Mouse (Mus musculus) thymus, adult 2 months (tissue): ENCODE measurements around the gene Soat1.

Source experiments
- CTCF ChIP-seq: fragments of 200-500 bp; IDR thresholded peaks from 2 replicates; pipeline ENCODE4 v1.5.1; 2012; ENCODE audit warnings: mild to moderate bottlenecking, control low read depth, low read length, moderate library complexity, borderline replicate concordance; ENCODE audit not compliant: control insufficient read depth, poor library complexity, insufficient read depth; ENCODE audit errors: extremely low read depth
- POLR2A ChIP-seq: fragments of 200-500 bp; IDR thresholded peaks from 2 replicates; pipeline ENCODE4 v1.6.1; 2012; ENCODE audit warnings: mild to moderate bottlenecking, low read length, control low read depth, moderate library complexity; ENCODE audit not compliant: control insufficient read depth, poor library complexity, insufficient read depth; ENCODE audit errors: extremely low read depth

DNA sequence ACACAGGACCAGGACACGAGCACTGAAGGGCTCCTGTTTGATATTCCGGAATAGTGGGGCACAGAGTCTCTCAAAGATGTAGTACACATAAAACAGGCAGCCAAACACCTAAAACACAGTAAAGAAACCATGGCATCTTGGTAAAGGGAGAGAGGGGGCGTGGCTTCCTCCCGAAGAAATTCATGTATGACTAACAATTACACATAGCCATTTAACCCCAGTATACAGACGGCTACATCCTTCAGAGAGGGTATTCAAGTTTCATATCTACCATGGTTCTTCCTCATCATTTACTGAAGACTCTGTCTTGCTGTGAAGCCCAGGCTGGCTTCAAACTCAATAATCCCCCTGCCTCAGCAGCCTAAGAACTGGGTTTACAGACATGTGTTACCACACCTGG lies 36.4 kb downstream of the Soat1 start:
- no peak for TF ChIP-seq CTCF
- no peak for TF ChIP-seq POLR2A
